ENCODE assay signal across 11 mouse cellular contexts in genomic region chr2:128422677-128423076, GRCm38 (mm10).
A peak's percentile ranks its signal among the peaks of the same experiment; 100 is the strongest.
DNase-seq lines count a peak whose midpoint lies in the region; ATAC-seq and TF ChIP-seq lines count a peak whose summit lies in the region.
"Had no signal": no experiment of that assay in that cellular context is flagged by ENCODE, and none has a peak within 500 bp of the region (broad histone marks: within the 10 kb centered on the region; RNA-seq: fewer than 3 reads in every experiment).

No protein-coding gene starts in this region.

- no peak for ATAC-seq in stomach, postnatal 0 days (ENCODE audit: low FRiP score, low TSS enrichment)
- ATAC-seq: forebrain, embryonic 14.5 days had no signal

- peak; percentile 52 for TF ChIP-seq CTCF in lung, adult 2 months (IDR thresholded peaks at IDR 0.05; ENCODE audit: insufficient read depth, low read length)
- TF ChIP-seq CTCF in ES-Bruce4 (IDR thresholded peaks at IDR 0.05; ENCODE audit: low read depth, low read length), result peak; percentile 81
- peak; percentile 67 for TF ChIP-seq CTCF in bone marrow, adult 2 months (IDR thresholded peaks at IDR 0.05; ENCODE audit: control insufficient read depth, insufficient read depth, low read length)
- TF ChIP-seq CTCF in stomach, postnatal 0 days (IDR thresholded peaks at IDR 0.05; ENCODE audit: low read depth), result peak; percentile 66

- no peaks in the 10 kb centered on the region for H3K36me3 ChIP-seq in ES-Bruce4 (ENCODE audit: control insufficient read depth, insufficient read depth, low read length, poor library complexity, severe bottlenecking)
- H3K36me3 ChIP-seq in stomach, postnatal 0 days (ENCODE audit: control insufficient read depth, insufficient read depth, low read length), result no peaks in the 10 kb centered on the region
- H3K36me3 ChIP-seq: heart, embryonic 15.5 days had no signal

- no peak overlapping the region for H3K27ac ChIP-seq in ES-Bruce4 (ENCODE audit: insufficient read depth, low read length)
- H3K27ac ChIP-seq in bone marrow, adult 2 months (ENCODE audit: control insufficient read depth, insufficient read depth, low read depth, low read length, poor library complexity), result 0 out of 2 replicates have a peak overlapping the region, but pooled peaks have one; percentile 9
- no peak overlapping the region for H3K27ac ChIP-seq in stomach, postnatal 0 days (replicated peaks)
- H3K27ac ChIP-seq: heart, embryonic 15.5 days had no signal

- H3K4me3 ChIP-seq in lung, adult 2 months (replicated peaks; ENCODE audit: extremely low read depth, low read depth, low read length), result no peak overlapping the region
- no peak overlapping the region for H3K4me3 ChIP-seq in ES-Bruce4 (ENCODE audit: low read depth, low read length)
- no peak overlapping the region for H3K4me3 ChIP-seq in bone marrow, adult 2 months (replicated peaks; ENCODE audit: control insufficient read depth, low read depth, low read length)
- no peak overlapping the region for H3K4me3 ChIP-seq in stomach, postnatal 0 days (ENCODE audit: low read depth, low read length)
- H3K4me3 ChIP-seq: heart, embryonic 15.5 days had no signal

- whole genome bisulfite sequencing in lung, adult 2 months, result 36% methylated on average over 6 of the region's 6 CpGs
- 30% methylated on average over 6 of the region's 6 CpGs for WGBS in bone marrow, adult 2 months
- 42% methylated on average over 6 of the region's 6 CpGs for WGBS in stomach, postnatal 0 days

- intact Hi-C loops in left cerebral cortex, postnatal 25 days (cut with DNase I), result no loop called here

- H3K9ac ChIP-seq in ES-Bruce4 (ENCODE audit: low read depth, poor library complexity, severe bottlenecking), result no peak overlapping the region
- no peak overlapping the region for H3K9ac ChIP-seq in stomach, postnatal 0 days (ENCODE audit: low read length)
- H3K9ac ChIP-seq: heart, embryonic 15.5 days had no signal

- H3K9me3 ChIP-seq in ES-Bruce4 (replicated peaks; ENCODE audit: control insufficient read depth, insufficient read depth, low read length, poor library complexity, severe bottlenecking), result no peaks in the 10 kb centered on the region
- no peaks in the 10 kb centered on the region for H3K9me3 ChIP-seq in stomach, postnatal 0 days (ENCODE audit: control insufficient read depth, low read length)
- H3K9me3 ChIP-seq: heart, embryonic 15.5 days had no signal

- no peaks in the 10 kb centered on the region for H3K27me3 ChIP-seq in ES-Bruce4 (ENCODE audit: control insufficient read depth, insufficient read depth, low read length, poor library complexity, severe bottlenecking)
- no peaks in the 10 kb centered on the region for H3K27me3 ChIP-seq in stomach, postnatal 0 days (ENCODE audit: control insufficient read depth, insufficient read depth, low read length)
- H3K27me3 ChIP-seq: heart, embryonic 15.5 days had no signal

- DNase-seq in lung, adult 2 months, result no peak
- DNase-seq in lung, adult 18-20 months, result no peak
- DNase-seq in stomach, postnatal 0 days (ENCODE audit: low spot score), result no peak
- DNase-seq in left cerebral cortex, postnatal 25 days (ENCODE audit: low spot score in 2 of 2), result no peak
- DNase-seq in embryo, embryonic 10 days (ENCODE audit: low spot score), result no peak
- DNase-seq: adrenal gland, postnatal 14 days; right cerebral cortex, postnatal 25 days had no signal

- no peak overlapping the region for H3K4me2 ChIP-seq in stomach, postnatal 0 days (replicated peaks; ENCODE audit: low read depth)
- H3K4me2 ChIP-seq: heart, embryonic 15.5 days had no signal

- no peak for TF ChIP-seq EP300 in ES-Bruce4 (IDR thresholded peaks at IDR 0.05; ENCODE audit: insufficient read depth, low read depth, low read length)
- no peak for TF ChIP-seq EP300 in stomach, postnatal 0 days (optimal IDR thresholded peaks at IDR 0.05)

- TF ChIP-seq POLR2A in lung, adult 2 months (IDR thresholded peaks at IDR 0.05; ENCODE audit: borderline replicate concordance, extremely low read depth, low read depth, low read length), result no peak
- no peak for TF ChIP-seq POLR2A in ES-Bruce4 (IDR thresholded peaks at IDR 0.05; ENCODE audit: insufficient read depth, low read length)
- TF ChIP-seq POLR2A in bone marrow, adult 2 months (IDR thresholded peaks at IDR 0.05; ENCODE audit: borderline replicate concordance, control insufficient read depth, low read depth, low read length), result no peak

- H3K4me1 ChIP-seq in lung, adult 2 months (ENCODE audit: control insufficient read depth, insufficient read depth, low read length), result peaks cover 10% of the 10 kb centered on the region
- H3K4me1 ChIP-seq in ES-Bruce4 (ENCODE audit: control insufficient read depth, insufficient read depth, low read length), result no peaks in the 10 kb centered on the region
- H3K4me1 ChIP-seq in bone marrow, adult 2 months (ENCODE audit: control insufficient read depth, insufficient read depth, low read length), result peaks cover 11% of the 10 kb centered on the region
- H3K4me1 ChIP-seq in stomach, postnatal 0 days (replicated peaks; ENCODE audit: control insufficient read depth, insufficient read depth), result peaks cover 3% of the 10 kb centered on the region; the same call in 1 of the 2 replicates
